Mouse (Mus musculus) brain, embryonic 14.5 days (tissue): ENCODE measurements around the gene Myo1f. TPM values are rescaled to one million over a fixed set of nuclear protein-coding genes. Genes with fewer than 3 reads are reported as not detected.
"Not testable (repeated sequence)": the region's sequence is repeated elsewhere in the genome, so short reads cannot be mapped to it uniquely, and the experiment has no call there.

Experiments used
- DNase-seq: peaks from one replicate; pipeline ENCODE4 v3.0.0-alpha.2; 2011; ENCODE audit warnings: low read depth
- CTCF ChIP-seq: fragments of 200-500 bp; IDR thresholded peaks from 2 replicates; pipeline ENCODE4 v1.5.1; 2012; ENCODE audit warnings: inconsistent platforms, mild to moderate bottlenecking, moderate library complexity, borderline replicate concordance; ENCODE audit not compliant: insufficient read depth, insufficient read length; ENCODE audit errors: extremely low read depth
- POLR2A ChIP-seq: fragments of 200-500 bp; IDR thresholded peaks from 2 replicates; pipeline ENCODE4 v1.6.1; 2012; ENCODE audit warnings: mild to moderate bottlenecking, inconsistent platforms, borderline replicate concordance; ENCODE audit not compliant: poor library complexity, insufficient read depth, insufficient read length, severe bottlenecking; ENCODE audit errors: extremely low read depth
- polyA plus RNA-seq: library from polyadenylated mRNA; depleted of rRNA; stranded (reverse); fragments of >200 nt; gene quantifications from 2 replicates; pipeline ENCODE4 v1.2.3, GENCODE M21; 2012

The Myo1f gene
- polyA plus RNA-seq, 1 experiment: 1.6 TPM

GRCm38 (mm10) chr17:33599836-33600475 is 44.4 kb downstream of the Myo1f start:
- no peak for DNase-seq
- no peak for TF ChIP-seq POLR2A
- TF ChIP-seq CTCF: no peak

DNA sequence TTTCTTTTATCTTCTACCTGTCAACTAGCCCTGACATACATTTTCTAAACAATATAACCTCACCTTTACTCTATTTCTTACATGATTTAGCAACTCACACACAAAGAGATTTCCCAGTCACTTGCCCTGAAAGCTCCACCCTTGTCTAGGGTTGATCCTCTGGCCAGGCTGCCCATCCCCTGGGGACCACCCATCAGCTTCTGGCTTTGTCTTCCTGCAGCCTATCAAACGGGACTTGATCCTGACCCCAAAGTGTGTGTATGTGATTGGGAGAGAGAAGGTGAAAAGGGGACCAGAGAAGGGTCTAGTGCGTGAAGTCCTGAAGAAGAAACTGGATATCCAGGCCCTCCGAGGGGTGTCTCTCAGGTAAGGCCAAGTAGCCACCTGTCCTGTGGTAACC is 45.3 kb downstream of the Myo1f start:
- DNase-seq: no peak
- no peak for TF ChIP-seq POLR2A

DNA sequence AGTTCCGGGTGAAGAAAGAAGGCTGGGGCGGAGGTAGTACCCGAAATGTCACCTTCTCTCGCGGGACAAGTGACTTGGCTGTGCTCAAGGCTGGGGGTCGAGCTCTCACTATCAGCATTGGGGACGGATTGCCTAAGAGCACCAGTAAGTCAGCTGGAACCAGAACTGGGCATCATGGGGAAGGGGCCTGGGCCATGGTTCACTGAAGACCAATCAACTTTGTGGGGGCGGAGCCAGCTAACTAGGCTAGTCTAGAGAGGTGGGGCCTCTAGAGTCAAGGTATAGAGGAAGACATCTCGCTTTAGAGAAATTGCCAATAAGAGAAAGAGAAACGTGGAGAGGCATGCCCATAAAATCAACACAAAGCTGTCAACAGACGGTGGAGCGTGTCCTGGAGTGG is 46.4 kb downstream of the Myo1f start:
- TF ChIP-seq CTCF (no peak), POLR2A (no peak)
- no peak for DNase-seq

DNA sequence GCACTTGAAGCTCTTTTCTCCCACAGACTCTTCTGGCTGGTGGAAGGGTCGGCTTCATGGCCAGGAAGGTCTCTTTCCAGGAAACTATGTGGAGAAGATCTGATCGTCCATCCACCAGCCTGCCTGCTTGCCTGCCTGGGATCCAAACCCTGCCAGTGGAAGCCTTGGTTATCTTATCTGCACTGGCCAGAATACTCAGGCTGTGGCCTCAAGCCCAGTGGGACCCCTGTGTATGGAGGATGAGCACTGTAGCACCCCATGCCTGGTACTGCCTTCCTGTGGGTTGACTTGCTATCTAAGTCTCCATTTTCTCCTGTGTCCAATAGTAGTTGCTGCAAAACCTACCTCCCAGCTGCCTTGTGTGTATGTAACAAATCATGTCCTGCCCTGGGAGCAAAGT is 51.8 kb downstream of the Myo1f start:
- TF ChIP-seq CTCF (no peak), POLR2A (no peak)
- DNase-seq: no peak

GRCm38 (mm10) chr17:33610548-33610947 is 55.0 kb downstream of the Myo1f start:
- DNase-seq: no peak
- TF ChIP-seq CTCF (no peak), POLR2A (no peak)

- DNase-seq: not testable (repeated sequence)
These were observed 58.2 kb downstream of the Myo1f start for GRCm38 (mm10) chr17:33613726-33614125.

- TF ChIP-seq POLR2A (no peak), CTCF (no peak)
- DNase-seq: no peak
These were observed 71.8 kb downstream of the Myo1f start for GRCm38 (mm10) chr17:33627281-33627680.

DNA sequence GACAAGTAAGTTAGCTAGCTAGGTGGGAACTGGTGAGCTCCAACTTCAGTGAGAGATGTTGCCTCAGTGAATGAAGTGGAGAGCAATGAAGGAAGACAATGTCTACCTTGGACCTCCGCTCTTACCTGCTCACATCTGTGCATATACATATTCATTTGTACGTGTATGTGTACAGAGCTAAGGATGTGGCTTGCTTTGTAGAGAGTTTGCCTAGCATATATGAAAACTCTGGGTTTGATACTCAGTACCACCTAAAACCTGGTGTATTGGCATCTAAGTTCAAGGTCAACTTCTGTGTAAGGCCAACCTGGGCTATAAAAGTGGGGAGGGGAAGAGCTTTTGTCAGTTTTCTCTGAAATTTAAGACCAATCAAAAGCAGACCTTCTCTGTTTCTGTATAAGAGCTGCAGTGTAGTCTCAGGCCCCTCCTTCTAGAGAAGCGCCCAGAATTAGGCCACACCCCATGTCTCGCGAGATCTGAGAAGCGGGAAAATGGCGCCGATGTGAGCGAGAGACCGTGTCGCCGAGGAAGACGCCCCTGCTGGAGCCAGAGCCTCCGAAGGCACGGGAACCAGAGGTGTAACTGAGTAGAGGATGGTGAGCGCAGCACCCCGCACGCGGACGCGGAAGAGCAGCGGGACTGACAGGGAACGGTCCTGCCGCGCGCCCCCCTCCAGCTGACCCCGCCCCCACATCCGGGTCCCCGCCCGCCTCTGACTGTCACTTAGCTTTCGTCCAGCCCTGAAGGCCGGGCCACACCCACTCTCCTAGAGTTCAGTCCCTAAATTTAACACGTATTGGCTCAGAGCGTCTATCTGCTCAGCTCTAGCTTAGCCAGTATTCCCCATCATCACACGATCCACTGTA is 73.3 kb downstream of the Myo1f start, which contains the start of gene Zfp414:
Gene Zfp414, plus strand, starts transcription at position 470 of the 866 bp plus-strand sequence.
- DNase-seq: peak; percentile 97
- peak; percentile 67; the same call in 1 of the 2 replicates for TF ChIP-seq POLR2A
- no peak; the same call in 1 of the 2 replicates for TF ChIP-seq CTCF

- TF ChIP-seq CTCF (no peak), POLR2A (no peak)
- DNase-seq: no peak
These were observed 74.1 kb downstream of the Myo1f start for GRCm38 (mm10) chr17:33629487-33630125.

- no peak for TF ChIP-seq POLR2A
- no peak for TF ChIP-seq CTCF
- DNase-seq: peak; percentile 14
These were observed 74.8 kb downstream of the Myo1f start for GRCm38 (mm10) chr17:33630171-33630895.

- DNase-seq: no peak
- no peak for TF ChIP-seq POLR2A
- TF ChIP-seq CTCF: no peak
These were observed 75.7 kb downstream of the Myo1f start for GRCm38 (mm10) chr17:33631236-33631635.

DNA sequence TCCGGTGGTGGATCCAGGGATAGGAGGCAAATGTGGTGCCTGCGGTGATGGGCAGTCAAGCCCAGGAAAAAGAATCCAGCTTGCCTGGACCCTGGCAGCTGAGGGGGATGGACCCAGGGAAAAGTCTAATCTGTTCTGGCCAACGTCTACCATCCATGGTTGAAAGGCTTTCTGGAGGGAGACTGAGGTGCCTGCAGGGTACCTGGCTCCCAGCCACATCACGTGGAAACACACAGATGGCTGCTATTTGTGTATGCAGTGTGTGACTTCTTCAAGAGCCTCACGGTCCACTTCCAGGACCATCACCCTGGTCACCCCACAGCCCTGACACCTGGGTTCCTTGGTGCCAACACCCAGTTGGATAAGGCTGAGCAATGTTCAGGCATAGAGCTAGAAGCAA is 76.3 kb downstream of the Myo1f start:
- TF ChIP-seq CTCF: no peak
- TF ChIP-seq POLR2A: no peak
- peak; percentile 36 for DNase-seq

DNA sequence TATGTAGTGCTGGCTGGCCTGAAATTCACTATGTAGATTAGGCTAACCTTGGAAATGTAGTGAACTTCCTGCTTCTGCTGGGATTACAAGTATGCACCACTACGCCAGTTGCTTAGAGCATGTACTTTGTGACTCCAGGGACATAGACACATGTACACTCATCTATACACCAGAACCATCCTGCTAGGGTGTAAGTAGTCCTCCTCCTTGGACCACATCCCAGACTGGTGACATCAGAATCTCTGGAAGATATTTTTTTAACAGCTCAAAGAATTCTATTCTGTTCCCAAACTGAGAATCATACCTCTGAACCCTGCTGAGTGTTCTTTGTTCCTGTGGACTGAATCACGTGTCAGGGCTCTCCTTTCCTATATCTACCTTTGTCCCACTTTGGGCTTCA is 81.5 kb downstream of the Myo1f start:
- TF ChIP-seq CTCF (no peak), POLR2A (no peak)
- DNase-seq: no peak

GRCm38 (mm10) chr17:33637516-33638276 is 82.2 kb downstream of the Myo1f start, which contains the start of gene Pram1:
TSS of gene Pram1 (plus strand) at chr17:33638056.
- TF ChIP-seq CTCF: no peak
- TF ChIP-seq POLR2A: no peak
- no peak for DNase-seq
